Mouse (Mus musculus) ES-Bruce4 (cell line): ENCODE data around the gene Fgfr2. TPM values are rescaled to one million over a fixed set of nuclear protein-coding genes. Genes with fewer than 3 reads are reported as not detected.

Experiments
- H3K27ac ChIP-seq: 2 replicates; pipeline ENCODE4 v1.5.1; 2012; ENCODE audit warnings: low read length, inconsistent platforms; ENCODE audit not compliant: insufficient read depth
- H3K27me3 ChIP-seq: 2 replicates; pipeline ENCODE4 v1.6.1; 2012; ENCODE audit warnings: mild to moderate bottlenecking, low read length, inconsistent platforms; ENCODE audit not compliant: control insufficient read depth, poor library complexity, insufficient read depth, severe bottlenecking
- H3K36me3 ChIP-seq: 2 replicates; pipeline ENCODE4 v1.6.1; 2012; ENCODE audit warnings: inconsistent platforms, mild to moderate bottlenecking, low read length, moderate library complexity; ENCODE audit not compliant: control insufficient read depth, poor library complexity, insufficient read depth, severe bottlenecking
- H3K4me1 ChIP-seq: one replicate; pipeline ENCODE4 v1.8.1; 2011; ENCODE audit warnings: low read length; ENCODE audit not compliant: control insufficient read depth, insufficient read depth
- H3K4me3 ChIP-seq: 2 replicates; pipeline ENCODE4 v1.5.1; 2011; ENCODE audit warnings: low read depth, mild to moderate bottlenecking, low read length
- H3K9ac ChIP-seq: 2 replicates; pipeline ENCODE4 v1.6.1; 2012; ENCODE audit warnings: low read depth, mild to moderate bottlenecking, inconsistent platforms; ENCODE audit not compliant: poor library complexity, severe bottlenecking
- H3K9me3 ChIP-seq: replicated peaks from 2 replicates; pipeline ENCODE4 v1.6.1; 2012; ENCODE audit warnings: mild to moderate bottlenecking, low read length, inconsistent platforms; ENCODE audit not compliant: control insufficient read depth, poor library complexity, insufficient read depth, severe bottlenecking
- CTCF ChIP-seq: IDR thresholded peaks from one replicate; pipeline ENCODE4 v1.8.1; 2011; ENCODE audit warnings: low read depth, low read length
- EP300 ChIP-seq: IDR thresholded peaks from 2 replicates; pipeline ENCODE4 v1.6.1; 2011; ENCODE audit warnings: low read depth, low read length; ENCODE audit not compliant: insufficient read depth
- POLR2A ChIP-seq: IDR thresholded peaks from one replicate; pipeline ENCODE4 v1.8.1; 2011; ENCODE audit warnings: low read length; ENCODE audit not compliant: insufficient read depth
- polyA plus RNA-seq: library from polyadenylated mRNA; stranded (reverse); fragments of >200 nt; gene quantifications from 2 replicates; pipeline ENCODE4 v1.2.4, GENCODE M21; 2011; ENCODE audit warnings: low read depth; ENCODE audit not compliant: missing spikeins, insufficient read depth, insufficient read length

Fgfr2 gene
- polyA plus RNA-seq, 1 experiment = 34.8 TPM

- Histone ChIP-seq H3K4me1 (no peaks in the 10 kb centered on the region), H3K27ac (no peak overlapping the region), H3K27me3 (no peaks in the 10 kb centered on the region), H3K9ac (no peak overlapping the region), H3K9me3 (no peaks in the 10 kb centered on the region), H3K36me3 (no peaks in the 10 kb centered on the region), H3K4me3 (no peak overlapping the region)
- TF ChIP-seq CTCF (no peak), EP300 (no peak), POLR2A (no peak)
Measured at GRCm38 (mm10) chr7:132690716-132691472, 432.3 kb downstream of the Fgfr2 start.

DNA sequence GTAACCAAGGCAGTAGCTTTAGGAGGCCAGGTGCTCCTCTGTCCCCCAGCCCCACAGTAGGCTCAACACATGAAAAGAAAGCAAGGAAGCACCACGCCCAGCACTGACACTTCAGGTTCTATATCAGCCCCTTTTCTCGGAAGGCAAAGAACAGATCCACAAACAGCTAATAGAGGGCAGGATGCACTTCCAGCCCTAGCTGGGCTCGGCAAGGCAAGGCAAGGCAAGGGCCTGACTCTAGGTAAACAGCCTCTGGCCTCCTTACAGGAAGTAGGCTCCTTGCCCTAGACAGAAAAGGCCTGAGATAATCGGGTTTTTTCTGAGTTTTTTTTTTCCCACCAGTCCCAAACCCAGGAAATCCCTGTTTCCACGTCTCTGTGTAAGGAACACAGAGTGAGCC is 433.4 kb downstream of the Fgfr2 start:
- no peak overlapping the region for H3K4me3 ChIP-seq
- H3K9me3 ChIP-seq = no peaks in the 10 kb centered on the region
- TF ChIP-seq EP300 (no peak), CTCF (no peak), POLR2A (no peak)
- no peaks in the 10 kb centered on the region for H3K4me1 ChIP-seq
- H3K9ac ChIP-seq = no peak overlapping the region
- H3K36me3 ChIP-seq = no peaks in the 10 kb centered on the region
- H3K27me3 ChIP-seq = no peaks in the 10 kb centered on the region
- H3K27ac ChIP-seq = no peak overlapping the region

DNA sequence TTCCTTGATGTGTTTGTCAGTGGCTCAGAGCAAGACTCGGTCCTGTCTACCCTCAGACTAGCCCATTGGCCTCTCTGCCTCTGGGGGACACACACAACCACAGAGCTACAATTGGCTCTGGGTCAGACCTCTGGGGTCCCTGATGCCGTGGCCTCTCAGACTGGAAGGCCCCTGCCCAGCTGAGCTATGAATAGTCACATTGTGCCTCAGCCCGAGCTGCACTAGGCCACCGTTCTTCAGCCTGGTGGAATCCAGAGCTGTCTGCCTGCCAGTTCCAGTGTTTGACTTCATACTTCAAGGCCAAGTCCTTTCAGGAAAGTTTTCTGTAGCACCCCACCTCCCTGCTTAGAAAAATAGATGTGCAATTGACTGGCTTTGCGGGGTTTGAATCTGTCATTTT is 434.4 kb downstream of the Fgfr2 start:
- no peaks in the 10 kb centered on the region for H3K27me3 ChIP-seq
- no peak overlapping the region for H3K4me3 ChIP-seq
- H3K4me1 ChIP-seq = no peaks in the 10 kb centered on the region
- no peaks in the 10 kb centered on the region for H3K36me3 ChIP-seq
- no peak overlapping the region for H3K27ac ChIP-seq
- H3K9me3 ChIP-seq = no peaks in the 10 kb centered on the region
- no peak for TF ChIP-seq POLR2A
- no peak overlapping the region for H3K9ac ChIP-seq

- no peaks in the 10 kb centered on the region for H3K36me3 ChIP-seq
- no peak overlapping the region for H3K9ac ChIP-seq
- H3K4me1 ChIP-seq = no peaks in the 10 kb centered on the region
- H3K27ac ChIP-seq = no peak overlapping the region
- H3K4me3 ChIP-seq = no peak overlapping the region
- no peaks in the 10 kb centered on the region for H3K9me3 ChIP-seq
- H3K27me3 ChIP-seq = no peaks in the 10 kb centered on the region
- TF ChIP-seq CTCF (no peak), POLR2A (no peak)
Measured at GRCm38 (mm10) chr7:132687897-132688296, 435.3 kb downstream of the Fgfr2 start.

DNA sequence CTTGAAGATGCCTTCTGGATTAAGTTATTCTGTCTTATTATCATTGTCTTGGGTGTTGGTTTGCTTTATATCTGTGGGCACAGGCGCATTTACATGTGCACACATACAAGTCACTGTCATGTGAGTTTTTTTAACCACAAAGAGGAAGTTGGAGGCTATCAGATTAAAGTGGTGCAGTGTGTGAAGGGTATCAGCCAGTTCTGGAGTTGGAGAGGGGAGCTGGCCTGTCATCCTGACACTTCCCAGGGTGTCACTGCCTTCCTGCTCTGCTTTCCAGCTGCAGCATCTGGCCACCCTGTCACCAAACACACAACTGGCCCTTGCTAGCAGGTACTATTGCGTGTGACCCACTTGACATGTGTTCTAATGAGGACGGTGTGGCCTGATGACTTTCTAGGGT is 436.6 kb downstream of the Fgfr2 start:
- Histone ChIP-seq H3K4me3 (no peak overlapping the region), H3K9me3 (no peaks in the 10 kb centered on the region), H3K27ac (no peak overlapping the region), H3K27me3 (no peaks in the 10 kb centered on the region), H3K36me3 (no peaks in the 10 kb centered on the region), H3K4me1 (no peaks in the 10 kb centered on the region), H3K9ac (no peak overlapping the region)
- TF ChIP-seq EP300 = no peak
- TF ChIP-seq CTCF = no peak
- TF ChIP-seq POLR2A = no peak

DNA sequence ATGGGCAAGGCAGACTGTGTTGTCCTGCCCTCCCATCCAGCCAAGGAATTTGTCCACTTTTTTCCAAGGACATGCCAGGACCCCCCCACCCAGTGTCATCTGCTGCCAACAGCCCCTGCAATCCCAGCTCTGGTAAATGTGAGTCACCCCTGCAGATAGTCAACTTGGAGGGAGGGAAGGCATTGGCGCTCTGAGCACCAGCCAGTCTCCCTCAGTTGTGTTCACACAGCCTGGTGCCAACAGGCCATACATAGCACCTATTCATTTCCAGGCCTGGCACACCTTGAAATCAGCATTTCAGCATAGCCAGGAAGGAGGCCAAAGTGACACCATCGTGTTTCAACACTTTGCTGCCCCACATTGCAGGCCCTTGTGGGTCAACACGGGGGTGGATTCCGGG is 439.2 kb downstream of the Fgfr2 start:
- TF ChIP-seq CTCF (no peak), EP300 (no peak), POLR2A (no peak)
- no peaks in the 10 kb centered on the region for H3K36me3 ChIP-seq
- no peak overlapping the region for H3K27ac ChIP-seq
- no peaks in the 10 kb centered on the region for H3K9me3 ChIP-seq
- H3K9ac ChIP-seq = no peak overlapping the region
- no peaks in the 10 kb centered on the region for H3K27me3 ChIP-seq
- H3K4me3 ChIP-seq = no peak overlapping the region
- no peaks in the 10 kb centered on the region for H3K4me1 ChIP-seq
